Mouse (Mus musculus): Measurements from ENCODE around the gene Gatad2a.
"Not testable (repeated sequence)": the region's sequence is repeated elsewhere in the genome, so short reads cannot be mapped to it uniquely, and the experiment has no call there.

Gatad2a gene

DNA sequence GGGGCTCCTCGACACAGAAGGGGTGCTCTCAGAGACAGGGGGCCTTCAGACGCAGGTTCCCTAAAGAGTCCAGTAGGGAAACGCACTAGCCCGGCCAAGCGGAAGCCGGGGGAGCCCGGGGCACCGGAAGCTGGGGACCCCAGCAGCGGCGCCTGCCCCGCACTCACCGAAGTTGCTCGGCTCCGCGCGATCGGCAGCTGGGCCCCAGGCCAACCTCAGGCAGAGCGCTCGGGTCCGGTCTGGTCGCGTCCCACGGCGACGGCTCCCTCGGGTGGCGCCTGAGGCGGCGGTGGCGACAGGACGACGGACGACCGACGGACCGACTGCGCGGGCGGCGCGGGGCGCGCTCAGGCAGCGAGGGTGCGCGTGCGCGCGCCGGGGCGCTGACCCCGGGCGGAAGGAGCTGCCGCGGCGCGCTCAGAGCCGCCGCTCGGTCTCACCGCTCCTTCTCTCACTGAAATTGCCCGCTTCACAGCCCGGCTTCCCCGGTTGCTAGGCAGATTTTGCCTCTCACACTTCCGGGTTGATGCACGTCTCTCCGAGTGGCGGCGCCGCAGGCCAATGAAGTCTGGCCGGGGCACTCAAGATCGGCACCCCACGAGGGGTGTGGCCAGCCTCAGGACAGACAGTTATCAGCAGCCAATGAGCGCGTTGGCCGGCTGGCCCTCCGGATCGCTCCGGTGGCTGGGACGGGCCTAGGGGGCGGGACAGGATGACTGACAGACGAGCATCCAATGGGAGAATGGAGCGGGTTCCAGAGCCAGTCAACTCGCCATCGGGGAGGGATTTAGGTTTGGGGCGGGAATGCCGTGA, at the start of gene Gatad2a:
Gene Gatad2a, minus strand, starts transcription at position 609 of the 813 bp plus-strand sequence.
- DNase-seq: peak; percentile 100

DNA sequence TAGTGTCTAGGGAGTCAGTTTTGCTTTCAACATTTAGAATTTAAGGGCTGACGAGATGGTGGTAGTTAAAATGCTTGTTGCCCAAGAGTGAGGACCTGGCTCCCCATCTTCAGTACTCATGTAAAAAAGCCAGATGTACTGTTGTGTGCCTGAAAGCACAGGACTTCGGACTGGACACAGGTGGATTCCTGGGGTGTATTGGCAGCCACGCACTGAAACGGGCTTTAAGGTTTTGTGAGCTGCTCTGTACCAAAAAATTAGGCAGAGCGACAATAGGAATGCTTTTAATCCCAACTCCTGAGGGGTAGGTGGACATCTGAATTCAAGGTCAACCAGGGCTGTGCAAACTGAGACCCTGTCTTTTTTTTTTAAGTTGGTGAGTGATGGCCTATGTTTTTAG, 47.8 kb upstream of the Gatad2a start:
- DNase-seq: no peak

DNA sequence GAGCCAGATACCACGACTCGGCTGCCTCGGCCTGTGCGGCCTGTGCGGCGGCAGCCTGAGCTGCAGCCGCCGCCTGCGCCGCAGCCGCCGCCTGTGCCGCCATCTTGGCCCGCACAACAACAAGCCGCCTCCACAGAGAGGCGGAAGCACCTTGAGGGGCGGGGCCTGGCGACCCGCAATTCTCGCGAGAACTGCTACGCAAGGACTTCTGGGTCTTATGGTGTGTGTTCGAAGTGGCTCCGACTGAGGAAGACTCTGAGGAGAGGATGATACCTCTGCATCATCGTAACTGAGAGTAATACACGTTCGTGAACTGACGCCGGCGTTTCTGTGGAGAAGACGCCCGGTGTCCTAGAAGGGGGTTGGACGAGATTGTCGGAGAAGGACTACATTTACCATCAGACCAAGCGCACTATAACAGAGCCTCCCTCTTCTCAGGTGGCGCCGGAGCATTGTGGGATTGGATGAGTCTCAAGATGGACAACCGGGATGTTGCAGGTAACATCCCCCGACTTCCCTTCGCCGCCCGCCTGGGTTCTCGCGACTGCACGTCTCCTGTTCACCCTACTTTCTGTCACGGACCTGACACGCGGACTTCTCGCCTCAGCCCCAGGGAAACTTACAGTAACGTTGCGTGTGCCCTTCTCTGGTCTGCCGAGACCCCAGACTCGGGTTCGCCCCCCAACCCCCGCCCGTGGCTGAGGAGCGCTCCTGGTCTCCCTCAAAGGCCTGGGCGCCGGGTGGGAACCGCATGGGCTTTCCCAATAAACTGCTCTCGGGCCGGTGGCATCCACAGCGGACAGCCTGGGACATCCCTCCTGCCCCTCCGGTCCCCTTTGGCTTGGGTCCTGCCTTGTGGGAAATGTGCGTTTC, 46.6 kb upstream of the Gatad2a start, which contains the start of the genes Mau2 and Sugp1:
Gene Mau2, minus strand, starts transcription at position 152 of the 873 bp plus-strand sequence.
Gene Sugp1, plus strand, starts transcription at position 231 of the 873 bp plus-strand sequence.
- DNase-seq: peak; percentile 98

DNA sequence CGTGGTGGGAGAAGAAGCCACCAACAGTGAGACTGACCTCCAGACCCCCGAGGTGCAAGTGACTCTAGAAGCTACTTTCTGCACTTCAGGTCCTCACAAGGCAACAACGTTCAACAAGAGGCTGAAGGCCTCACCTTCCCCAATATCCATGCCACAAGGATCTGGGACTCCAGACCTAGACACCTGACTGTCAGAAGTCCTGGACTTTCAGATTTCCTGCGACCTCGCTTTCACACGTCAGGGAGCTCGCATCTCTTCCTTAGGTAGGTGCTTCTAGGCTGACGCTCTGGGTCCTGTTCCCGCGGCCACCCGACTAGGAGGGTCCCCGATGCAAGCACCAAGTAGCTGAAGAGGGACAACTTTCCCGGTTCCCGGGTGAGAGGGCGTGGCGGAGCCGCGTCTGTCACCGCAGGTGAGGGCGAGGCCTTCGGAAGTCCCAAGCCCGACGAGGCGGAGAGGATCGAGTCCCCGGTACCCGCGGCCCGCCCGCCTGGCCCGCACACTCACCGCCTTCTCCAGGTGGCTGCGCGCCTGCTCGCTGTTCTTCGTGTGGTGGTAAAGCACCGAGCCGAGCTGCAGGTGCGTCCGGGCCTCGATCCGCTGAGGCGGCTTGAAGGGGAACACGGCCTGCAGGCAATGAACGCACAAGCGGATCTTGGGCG, 45.8 kb upstream of the Gatad2a start:
- DNase-seq: no peak

DNA sequence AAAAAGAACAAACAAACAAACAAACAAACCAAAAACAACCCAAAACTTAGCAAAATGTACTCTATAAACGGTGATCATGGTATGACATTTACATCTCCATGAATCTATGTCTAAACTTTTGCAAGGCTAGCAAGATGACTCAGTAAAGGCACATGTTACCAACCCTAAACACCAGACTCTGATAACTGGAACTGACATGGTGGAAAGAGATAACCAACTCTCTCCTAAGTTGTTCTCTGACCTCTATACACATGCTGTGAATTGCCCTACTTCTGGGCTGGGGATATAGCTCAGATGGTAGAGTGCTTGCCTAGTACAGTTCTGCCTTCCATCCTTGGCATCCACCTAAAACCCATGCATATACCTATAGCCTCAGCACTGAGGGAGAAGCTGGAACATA, 41.8 kb upstream of the Gatad2a start:
- no peak for DNase-seq

DNA sequence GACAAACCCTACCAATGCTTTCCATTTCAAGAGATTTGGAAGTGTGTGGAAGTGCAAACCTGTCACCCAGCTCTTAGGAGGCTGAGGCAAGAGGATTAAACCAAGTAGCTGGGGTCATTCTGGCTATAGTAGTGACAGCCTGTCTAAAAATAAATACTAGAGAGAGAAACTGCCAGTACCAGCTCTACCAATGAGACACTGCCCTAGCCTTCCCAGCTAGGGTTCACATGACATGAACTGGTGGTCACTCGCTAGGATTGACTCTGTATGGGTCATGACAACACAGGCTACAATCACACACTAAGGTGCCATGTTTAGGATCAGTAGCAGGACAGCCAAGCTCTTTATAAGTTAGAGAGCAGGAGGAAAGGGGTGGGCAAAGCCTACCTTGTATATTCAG, 34.1 kb upstream of the Gatad2a start:
- no peak for DNase-seq

DNA sequence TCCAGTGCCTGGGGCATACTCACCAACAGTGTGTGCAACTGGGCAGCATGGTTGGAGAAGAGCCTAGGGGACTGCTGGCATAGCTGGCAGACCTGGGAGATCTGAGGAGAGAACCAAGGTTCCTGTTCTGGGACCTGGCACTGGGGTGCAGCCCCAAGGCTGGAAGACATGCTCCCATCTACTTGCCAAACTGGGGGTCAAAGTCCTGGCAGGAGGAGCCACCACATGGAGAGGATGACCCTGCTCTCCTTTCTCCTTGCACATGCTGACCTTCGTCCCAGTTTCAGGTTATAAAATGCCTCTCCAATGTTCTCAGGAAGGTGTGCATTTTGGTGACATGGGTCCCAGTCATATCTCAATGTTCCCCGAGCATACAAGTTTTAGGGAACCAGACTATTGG, 30.0 kb upstream of the Gatad2a start:
- DNase-seq: peak; percentile 65

DNA sequence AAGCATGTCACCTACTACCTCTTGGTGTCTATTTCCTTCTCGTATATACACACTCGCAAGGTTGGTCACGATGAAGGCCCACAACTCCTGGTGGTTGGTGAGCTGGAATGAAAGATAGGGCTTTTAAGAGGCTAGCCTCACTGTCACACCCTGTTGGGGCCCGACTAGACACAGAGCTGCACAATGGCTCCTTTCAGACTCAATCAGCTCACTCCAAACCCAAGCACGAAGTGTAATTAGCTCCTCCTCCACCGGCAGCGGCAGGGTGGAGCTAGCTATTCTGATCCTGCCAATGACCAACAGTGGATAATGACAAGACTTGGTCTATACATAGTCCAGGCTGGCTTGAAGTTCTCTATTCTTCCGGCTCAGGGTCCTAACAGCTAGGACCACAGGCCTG, 27.4 kb upstream of the Gatad2a start:
- DNase-seq: no peak

DNA sequence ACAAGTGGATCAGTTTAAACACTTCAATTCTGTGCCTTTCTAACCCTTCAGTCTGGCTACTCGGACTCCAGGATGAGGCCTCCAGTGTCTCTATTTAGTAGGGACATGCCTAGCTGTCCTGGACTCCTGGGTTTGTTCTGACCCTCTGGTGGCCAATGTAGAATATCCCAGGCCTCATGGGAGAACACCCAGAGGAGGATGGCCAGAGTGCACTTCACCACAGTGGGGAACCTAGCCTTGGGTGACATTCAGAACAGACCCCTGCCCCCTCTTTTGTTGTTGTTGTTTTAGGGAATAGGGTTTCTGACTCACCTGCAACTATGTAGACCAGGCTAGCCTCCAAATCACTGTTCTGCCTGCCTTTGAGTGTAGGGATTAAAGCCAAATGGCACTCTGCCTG, 18.8 kb upstream of the Gatad2a start:
- no peak for DNase-seq

DNA sequence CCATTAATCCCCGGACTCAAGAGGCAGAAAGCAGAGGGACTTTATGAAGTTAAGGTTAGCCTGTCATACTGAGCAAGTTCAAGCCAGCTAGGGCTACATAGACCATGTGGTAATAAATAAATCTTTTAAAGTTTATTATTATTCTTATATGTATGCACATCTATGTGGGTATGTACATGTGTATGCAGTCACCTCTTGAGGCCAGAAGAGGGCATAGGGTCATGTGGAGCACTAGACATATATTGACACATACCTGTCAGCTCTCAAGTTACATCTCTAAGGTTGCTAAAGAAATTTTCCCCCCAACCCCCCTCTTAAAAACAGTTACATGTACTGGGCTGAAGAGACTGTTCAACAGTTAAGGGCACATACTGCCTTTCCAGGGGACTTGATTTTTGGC, 16.6 kb upstream of the Gatad2a start:
- DNase-seq: no peak

DNA sequence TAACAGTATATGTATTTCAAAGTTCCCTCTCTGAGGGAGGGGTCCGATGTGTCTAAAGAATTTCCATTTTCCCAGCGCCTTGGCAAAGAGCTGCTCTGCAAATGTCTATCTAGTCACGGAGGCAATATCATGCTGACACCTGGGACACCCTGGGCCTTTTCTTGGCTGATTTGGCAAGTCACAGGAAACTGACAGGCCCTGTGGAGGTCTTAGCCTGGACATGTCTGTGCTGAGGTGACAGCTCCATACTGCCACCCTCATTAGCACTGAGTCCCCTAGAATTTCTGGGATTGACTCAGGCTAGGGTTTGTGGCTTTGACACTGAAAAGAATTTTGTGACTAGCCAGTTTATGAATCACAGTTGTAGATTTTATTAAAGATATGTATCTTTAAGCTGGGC, 16.2 kb upstream of the Gatad2a start:
- no peak for DNase-seq

DNA sequence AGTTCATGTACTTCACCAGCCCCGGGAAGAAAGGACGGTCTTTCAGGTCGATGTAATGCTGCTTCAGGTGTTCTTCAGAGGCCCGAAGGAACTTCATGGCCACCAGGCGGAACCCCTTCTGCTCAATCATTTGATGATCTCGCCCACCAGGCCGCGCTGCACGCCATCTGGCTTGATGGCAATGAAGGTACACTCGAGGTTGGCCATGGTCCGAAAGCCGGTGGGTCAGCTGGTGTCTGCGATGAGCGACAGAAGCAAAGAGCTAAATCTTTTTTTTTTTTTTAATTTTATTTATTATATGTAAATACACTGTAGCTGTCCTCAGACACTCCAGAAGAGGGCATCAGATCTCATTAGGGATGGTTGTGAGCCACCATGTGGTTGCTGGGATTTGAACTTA, 14.6 kb upstream of the Gatad2a start:
- DNase-seq: not testable (repeated sequence)

DNA sequence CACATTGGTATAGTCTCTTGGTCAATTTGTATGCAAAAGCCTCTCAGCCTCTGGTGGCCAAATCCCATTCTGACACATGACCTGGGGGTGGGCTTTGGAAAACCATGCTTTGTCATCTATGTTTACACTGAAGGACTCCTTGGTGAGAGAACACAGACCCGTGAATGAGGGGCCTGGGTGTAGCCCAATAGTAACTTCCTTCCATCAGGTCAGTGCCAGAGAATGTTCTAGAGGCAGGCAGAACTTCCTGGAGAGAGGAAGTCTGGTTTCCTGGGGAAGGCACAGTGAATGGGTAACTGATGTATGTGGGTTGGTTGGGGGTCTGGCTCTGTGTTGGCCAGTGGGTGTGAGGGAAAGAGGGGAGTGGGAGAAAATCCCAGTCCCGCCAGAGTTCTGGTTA, 9.0 kb upstream of the Gatad2a start:
- DNase-seq: no peak

DNA sequence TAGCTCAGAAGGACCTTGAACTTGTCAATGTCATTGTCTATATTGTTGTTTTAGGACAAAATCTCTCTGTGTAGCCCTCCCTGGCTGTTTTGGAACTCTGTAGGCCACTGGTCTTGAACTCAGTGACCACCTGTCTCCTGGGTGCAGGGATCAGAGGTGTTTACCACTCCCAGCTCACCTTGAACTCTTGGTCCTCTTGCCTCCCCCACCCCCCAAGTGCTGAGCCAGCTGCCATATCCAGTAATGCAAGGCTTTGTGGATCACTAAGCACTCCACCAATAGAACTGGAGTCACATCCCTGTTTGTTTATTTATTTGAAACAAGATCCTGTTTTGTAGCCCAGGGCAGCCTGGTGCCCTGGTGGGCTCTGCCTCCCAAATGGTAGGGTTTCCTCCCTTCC, 8.2 kb upstream of the Gatad2a start:
- no peak for DNase-seq

DNA sequence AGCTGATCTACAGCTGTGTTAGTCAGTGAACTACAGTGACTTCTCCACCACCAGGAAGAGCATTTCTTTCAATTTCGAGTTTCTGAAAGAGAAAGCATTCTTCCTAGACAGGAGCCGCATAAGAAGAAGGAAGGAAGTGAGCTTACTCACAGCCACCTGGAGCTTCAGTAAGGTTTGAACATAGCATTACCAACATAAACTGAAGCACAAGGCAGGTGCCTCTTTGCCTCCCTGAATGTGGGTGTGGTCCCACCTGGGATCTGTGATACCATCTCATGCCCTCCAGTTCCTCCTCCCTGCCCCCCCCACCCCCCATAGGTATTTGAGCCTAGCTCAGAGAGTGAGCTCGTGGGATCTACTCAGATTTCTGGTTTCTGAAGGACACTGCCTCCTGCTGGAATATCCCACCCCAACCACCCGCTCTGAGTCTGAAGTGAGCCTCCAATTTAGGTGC, 7.0 kb upstream of the Gatad2a start:
- no peak for DNase-seq

DNA sequence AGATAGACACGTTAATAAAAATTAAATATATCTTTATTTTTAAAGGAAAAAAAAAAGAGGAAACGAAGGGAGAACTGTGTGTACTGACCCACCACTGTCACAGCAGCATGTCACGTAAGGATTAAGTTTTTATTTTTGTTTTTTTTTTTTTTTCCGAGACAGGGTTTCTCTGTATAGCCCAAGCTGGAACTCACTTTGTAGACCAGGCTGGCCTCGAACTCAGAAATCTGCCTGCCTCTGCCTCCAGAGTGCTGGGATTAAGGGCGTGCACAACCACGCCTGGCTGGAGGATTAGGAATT, 5.7 kb upstream of the Gatad2a start:
- DNase-seq: not testable (repeated sequence)

DNA sequence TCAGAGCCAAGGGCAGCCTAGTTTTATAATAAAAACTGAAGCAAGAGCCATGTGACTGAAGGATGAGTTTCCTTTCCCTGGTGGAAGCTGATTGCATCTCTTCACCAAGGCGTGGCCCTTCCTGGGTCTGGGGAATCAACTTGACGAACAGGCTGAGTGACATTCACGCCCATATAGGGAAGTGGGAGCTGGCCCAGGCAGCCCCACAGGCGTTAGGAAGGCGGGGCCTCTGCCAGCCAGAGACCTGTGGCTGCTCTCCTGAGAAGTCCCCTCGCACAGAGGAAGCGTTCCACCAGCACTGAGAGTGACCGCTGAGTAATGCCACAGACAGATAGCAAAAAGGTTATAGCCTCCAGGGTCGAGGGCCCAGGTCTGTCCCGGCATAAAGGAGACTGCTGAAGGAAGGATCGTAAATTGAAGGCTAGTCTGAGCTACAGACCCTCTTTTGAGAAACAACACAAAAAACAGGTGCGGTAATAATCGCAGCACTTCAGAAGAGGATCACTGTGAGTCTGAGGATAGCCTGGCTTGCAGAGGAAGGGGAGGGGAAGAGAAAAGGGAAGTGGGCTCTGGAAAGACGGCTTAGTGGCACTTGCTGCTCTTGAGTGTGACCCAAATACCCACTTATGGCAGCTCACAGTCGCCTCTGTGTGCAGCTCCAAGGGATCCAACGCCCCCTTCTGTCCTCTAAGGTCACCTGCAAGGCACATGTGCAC, 5.2 kb upstream of the Gatad2a start:
- peak; percentile 61 for DNase-seq

DNA sequence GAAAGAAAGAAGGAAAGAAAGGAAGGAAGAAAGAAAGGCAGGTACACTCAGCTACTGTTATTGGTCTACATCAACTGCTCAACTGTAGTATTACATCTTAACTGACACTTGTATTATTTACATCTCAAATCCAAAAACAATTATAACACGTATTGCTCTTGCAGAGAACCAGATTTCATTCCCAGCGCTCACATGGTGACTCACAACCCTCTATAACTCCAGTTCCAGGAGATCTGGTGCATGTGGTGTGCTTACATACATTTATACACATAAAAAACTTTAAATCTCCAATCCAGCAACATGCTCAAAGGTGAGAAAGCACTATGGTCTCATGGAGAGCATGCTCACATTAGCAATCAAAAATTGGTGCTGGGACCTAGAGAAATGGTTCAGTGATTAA, 4.0 kb upstream of the Gatad2a start:
- DNase-seq: no peak

DNA sequence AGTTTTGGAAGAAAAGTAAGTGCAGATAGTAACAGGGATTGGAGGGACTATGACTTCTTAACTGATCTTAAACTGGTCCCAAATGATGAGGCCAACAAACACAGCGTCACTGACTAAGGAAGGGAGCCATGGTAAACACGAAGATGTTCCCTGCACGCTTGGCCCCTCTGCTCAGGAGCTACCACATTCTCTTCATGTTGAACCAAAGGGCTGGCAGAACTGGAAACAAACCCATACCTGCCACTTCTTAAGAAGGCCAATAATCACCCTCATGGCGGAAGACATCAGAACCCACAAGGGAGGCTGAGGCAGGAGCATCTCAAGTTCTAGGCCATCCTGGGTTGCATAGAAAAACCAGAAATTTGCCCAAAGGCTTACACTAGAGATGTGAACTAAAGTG, 3.1 kb upstream of the Gatad2a start:
- DNase-seq: no peak

DNA sequence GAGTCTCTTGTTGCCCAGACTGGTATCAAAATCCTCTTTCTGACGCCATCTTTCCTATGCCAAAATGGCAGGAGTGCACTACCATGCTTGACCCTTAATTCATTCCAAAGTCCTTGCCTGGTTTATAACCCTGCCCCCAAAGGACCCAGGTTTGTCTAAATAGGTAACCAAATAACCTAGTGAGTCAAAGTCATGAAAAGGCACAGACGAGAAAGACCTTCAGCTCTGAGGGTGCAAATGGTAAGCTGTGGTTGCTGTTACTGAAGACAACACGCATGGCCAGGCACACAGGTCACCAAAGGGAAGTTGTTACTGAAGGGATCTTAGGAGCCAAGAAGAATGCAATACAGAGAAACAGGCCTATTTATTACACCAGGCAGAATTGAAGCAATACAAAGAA, 2.5 kb upstream of the Gatad2a start:
- DNase-seq: peak; percentile 33

DNA sequence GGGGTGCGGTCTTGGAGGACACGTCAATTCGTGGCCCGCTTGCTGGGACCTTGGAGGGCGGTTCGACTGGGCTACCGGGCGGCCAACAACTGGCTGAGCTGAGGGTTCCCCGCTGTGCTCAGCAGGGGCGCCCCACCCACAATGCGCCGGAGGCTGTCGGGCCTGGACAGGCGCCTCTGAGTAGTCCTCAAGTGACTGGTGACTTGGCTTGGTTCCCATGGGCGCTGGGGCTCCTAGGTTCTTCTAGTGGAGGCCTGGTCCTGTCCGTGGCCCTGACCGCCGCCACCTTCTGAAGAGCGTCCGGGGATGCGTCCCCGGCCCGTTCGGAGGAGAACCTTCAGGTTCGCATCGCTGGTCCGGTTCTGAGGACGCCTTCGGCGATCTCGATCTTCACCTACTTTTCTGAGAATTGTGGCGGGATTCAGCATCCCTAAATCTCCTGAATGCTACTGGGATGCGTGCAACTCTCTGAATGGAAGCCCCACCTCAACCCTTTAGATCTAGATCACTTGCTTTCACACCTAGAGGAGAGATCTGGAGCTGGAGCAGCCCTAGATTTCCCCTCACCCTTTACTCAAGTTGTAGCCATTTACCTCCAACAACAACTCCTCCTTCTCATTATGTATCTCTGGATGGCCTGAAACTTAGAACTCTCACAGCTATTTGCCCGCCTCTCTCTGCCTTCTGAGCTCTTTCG, 553 bp upstream of the Gatad2a start:
- DNase-seq: no peak

DNA sequence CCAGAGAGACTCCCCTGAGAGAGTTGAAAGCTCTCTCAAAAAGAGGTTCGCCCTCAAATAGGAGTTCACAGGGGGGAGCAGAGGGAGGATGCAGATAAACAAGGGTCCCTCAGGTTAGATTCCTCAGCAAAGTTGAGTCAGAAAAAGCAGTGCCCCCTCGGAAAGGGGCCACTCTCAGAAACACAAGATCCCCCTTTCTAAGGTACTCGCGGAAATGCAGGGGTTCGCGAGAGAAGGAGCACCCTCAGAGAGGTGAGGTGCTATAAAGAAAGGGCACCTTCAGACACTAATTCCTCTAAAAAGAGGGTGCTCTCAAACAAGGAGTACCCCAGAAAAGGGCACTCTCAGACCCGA, 785 bp downstream of the Gatad2a start:
- no peak for DNase-seq

All from kidney, adult 18-20 months (tissue).